Mouse (Mus musculus): ENCODE measurements around the gene Agxt.

- TF ChIP-seq POLR2A (IDR thresholded peaks at IDR 0.05; ENCODE audit: borderline replicate concordance, insufficient read depth, low read length), result no peak
- no peak for TF ChIP-seq CTCF (IDR thresholded peaks at IDR 0.05; ENCODE audit: borderline replicate concordance, insufficient read depth, low read depth, low read length)
These were observed 26.3 kb downstream of the Agxt start for GRCm38 (mm10) chr1:93161350-93161749.
